In the genomic region with DNA sequence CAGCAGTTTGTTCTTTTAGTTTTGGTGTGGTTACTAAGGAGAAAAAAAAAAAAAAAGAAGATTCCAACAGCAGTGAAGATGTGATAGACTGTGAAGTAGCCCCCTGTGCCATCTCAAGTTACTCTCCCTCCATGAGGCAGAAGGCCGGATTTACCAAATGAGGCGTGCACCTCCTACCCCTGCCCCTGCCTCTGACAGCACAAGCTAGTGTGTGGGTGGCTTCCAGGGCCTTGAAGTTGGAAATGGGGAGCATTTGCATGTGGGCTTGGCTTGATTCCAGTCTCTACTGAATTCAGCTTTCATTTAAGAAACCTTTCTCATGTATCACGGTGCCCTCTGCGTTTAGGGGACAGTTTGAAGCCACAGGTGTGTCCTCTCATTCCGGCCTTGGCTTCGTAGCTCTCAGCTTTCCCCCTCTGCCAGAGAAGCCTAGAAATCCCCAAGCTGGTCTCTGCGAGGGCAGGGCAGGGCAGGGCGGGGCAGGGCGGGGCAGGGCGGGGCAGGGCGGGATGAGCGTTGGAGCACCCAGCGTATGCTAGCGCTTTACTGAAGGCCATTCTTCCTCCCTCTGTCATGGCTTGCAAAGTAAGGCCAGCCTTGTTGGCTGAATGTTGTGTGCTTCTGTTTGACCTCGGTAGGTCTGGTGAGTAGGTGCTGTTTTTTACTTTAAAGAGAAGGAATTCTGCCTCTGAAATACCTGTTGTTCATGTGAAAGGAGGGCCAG, we compare ENCODE assay signal across 9 mouse cellular contexts. TPM values are rescaled to one million over a fixed set of nuclear protein-coding genes. Genes with fewer than 3 reads are reported as not detected.
DNase-seq lines count a peak whose midpoint lies in the region; ATAC-seq and TF ChIP-seq lines count a peak whose summit lies in the region.
"Had no signal": no experiment of that assay in that cellular context is flagged by ENCODE, and none has a peak within 500 bp of the region (broad histone marks: within the 10 kb centered on the region; RNA-seq: fewer than 3 reads in every experiment).

No protein-coding gene starts in this region.

- H3K36me3 ChIP-seq in kidney, embryonic 15.5 days, result no peaks in the 10 kb centered on the region
- H3K36me3 ChIP-seq in MEL (ENCODE audit: control insufficient read depth in 1 of 2, insufficient read depth in 2 of 2, low read length in 2 of 2), result peaks cover 0 to 35% of the 10 kb centered on the region in 2 experiments; a peak in 2 of 4 replicates
- no peaks in the 10 kb centered on the region for H3K36me3 ChIP-seq in embryonic facial prominence, embryonic 14.5 days (ENCODE audit: control insufficient read depth, insufficient read depth, low read length)
- no peaks in the 10 kb centered on the region for H3K36me3 ChIP-seq in liver, embryonic 13.5 days

- TF ChIP-seq CTCF in MEL (IDR thresholded peaks at IDR 0.05 in 2 of 3, conservative IDR thresholded peaks at IDR 0.05 in 1 of 3; ENCODE audit: control insufficient read depth in 1 of 3, insufficient read depth in 1 of 3, low read depth in 2 of 3, low read length in 3 of 3, poor library complexity in 1 of 3, severe bottlenecking in 1 of 3), result no peak
- TF ChIP-seq CTCF in cerebellum, adult 2 months (IDR thresholded peaks at IDR 0.05; ENCODE audit: borderline replicate concordance, insufficient read depth, low read depth, low read length), result no peak

- peak overlapping the region; percentile 39 for H3K4me2 ChIP-seq in kidney, embryonic 15.5 days
- no peak overlapping the region for H3K4me2 ChIP-seq in embryonic facial prominence, embryonic 14.5 days (ENCODE audit: low read depth, low read length)
- H3K4me2 ChIP-seq in liver, embryonic 13.5 days, result peak overlapping the region; percentile 69

- no peaks in the 10 kb centered on the region for H3K9me3 ChIP-seq in kidney, embryonic 15.5 days (replicated peaks)
- H3K9me3 ChIP-seq in MEL (replicated peaks; ENCODE audit: insufficient read depth, low read length), result no peaks in the 10 kb centered on the region
- no peaks in the 10 kb centered on the region for H3K9me3 ChIP-seq in embryonic facial prominence, embryonic 14.5 days (ENCODE audit: control insufficient read depth, low read length)
- no peaks in the 10 kb centered on the region for H3K9me3 ChIP-seq in liver, embryonic 13.5 days (replicated peaks)
- H3K9me3 ChIP-seq: megakaryocyte, embryonic 14.5 days had no signal

- DNase-seq in kidney, adult 8-10 months, result no peak
- peak; percentile 83 for DNase-seq in MEL (ENCODE audit: low read depth, low spot score)
- DNase-seq in embryonic facial prominence, embryonic 14.5 days (ENCODE audit: low spot score), result peak; percentile 82
- DNase-seq in liver, embryonic 13.5 days, result peak; percentile 5
- no peak for DNase-seq in cerebellum, adult 2 months
- DNase-seq in right cerebral cortex, postnatal 4 days, result no peak
- no peak for DNase-seq in heart, adult 8-10 months (ENCODE audit: low spot score)

- 0 out of 4 replicates have a peak, but pooled peaks of 1 of the 2 experiments have one; percentile 15 for TF ChIP-seq POLR2A in MEL (IDR thresholded peaks at IDR 0.05; ENCODE audit: control insufficient read depth in 1 of 2, insufficient read depth in 1 of 2, low read depth in 1 of 2, low read length in 2 of 2, poor library complexity in 1 of 2)
- TF ChIP-seq POLR2A in cerebellum, adult 2 months (IDR thresholded peaks at IDR 0.05; ENCODE audit: borderline replicate concordance, insufficient read depth, low read length), result no peak

- no peak overlapping the region for H3K4me3 ChIP-seq in kidney, embryonic 15.5 days (replicated peaks)
- peak overlapping the region; percentile 52 to 56 for H3K4me3 ChIP-seq in MEL (ENCODE audit: control insufficient read depth in 1 of 2, insufficient read depth in 1 of 2, low read depth in 2 of 2, low read length in 2 of 2)
- H3K4me3 ChIP-seq in embryonic facial prominence, embryonic 14.5 days (ENCODE audit: low read depth, low read length), result no peak overlapping the region
- H3K4me3 ChIP-seq in liver, embryonic 13.5 days (replicated peaks), result peak overlapping the region; percentile 33
- H3K4me3 ChIP-seq in cerebellum, adult 2 months (replicated peaks; ENCODE audit: insufficient read depth, low read depth, low read length), result no peak overlapping the region
- H3K4me3 ChIP-seq: megakaryocyte, embryonic 14.5 days had no signal

- no peaks in the 10 kb centered on the region for H3K27me3 ChIP-seq in kidney, embryonic 15.5 days
- H3K27me3 ChIP-seq in MEL (ENCODE audit: control insufficient read depth in 1 of 2, insufficient read depth in 2 of 2, low read length in 2 of 2), result no peaks in the 10 kb centered on the region
- no peaks in the 10 kb centered on the region for H3K27me3 ChIP-seq in embryonic facial prominence, embryonic 14.5 days (replicated peaks; ENCODE audit: control insufficient read depth, insufficient read depth, low read length)
- H3K27me3 ChIP-seq in liver, embryonic 13.5 days, result no peaks in the 10 kb centered on the region
- H3K27me3 ChIP-seq in cerebellum, adult 2 months (ENCODE audit: control insufficient read depth, insufficient read depth, low read length), result no peaks in the 10 kb centered on the region
- H3K27me3 ChIP-seq: megakaryocyte, embryonic 14.5 days had no signal

- no peak overlapping the region for H3K9ac ChIP-seq in kidney, embryonic 15.5 days
- peak overlapping the region; percentile 66 for H3K9ac ChIP-seq in MEL (ENCODE audit: control insufficient read depth, low read depth, low read length, poor library complexity, severe bottlenecking)
- no peak overlapping the region for H3K9ac ChIP-seq in embryonic facial prominence, embryonic 14.5 days (ENCODE audit: low read depth, low read length)
- H3K9ac ChIP-seq in liver, embryonic 13.5 days, result peak overlapping the region; percentile 46

- peak; percentile 91 for ATAC-seq in kidney, embryonic 15.5 days (replicated peaks; ENCODE audit: low FRiP score)
- ATAC-seq in embryonic facial prominence, embryonic 14.5 days (ENCODE audit: low read depth), result peak; percentile 86
- peak; percentile 94 for ATAC-seq in liver, embryonic 13.5 days (ENCODE audit: low read depth)

- peaks cover 5% of the 10 kb centered on the region; the same call in 1 of the 2 replicates for H3K79me2 ChIP-seq in MEL (ENCODE audit: control insufficient read depth, insufficient read depth, low read length, poor library complexity)

- H3K27ac ChIP-seq in kidney, embryonic 15.5 days, result peak overlapping the region; percentile 73
- H3K27ac ChIP-seq in MEL (ENCODE audit: control insufficient read depth, low read depth, low read length), result peak overlapping the region; percentile 93
- H3K27ac ChIP-seq in embryonic facial prominence, embryonic 14.5 days (replicated peaks; ENCODE audit: low read depth, low read length), result no peak overlapping the region
- peak overlapping the region; percentile 45; the same call in 1 of the 2 replicates for H3K27ac ChIP-seq in liver, embryonic 13.5 days
- H3K27ac ChIP-seq in cerebellum, adult 2 months (ENCODE audit: insufficient read depth, low read length), result no peak overlapping the region

- WGBS in kidney, embryonic 15.5 days, result 17% methylated on average over 15 of the region's 15 CpGs
- WGBS in embryonic facial prominence, embryonic 14.5 days, result 38% methylated on average over 15 of the region's 15 CpGs
- 24% methylated on average over 15 of the region's 15 CpGs for WGBS in liver, embryonic 13.5 days (ENCODE audit: insufficient replicate concordance)
- 63% methylated on average over 15 of the region's 15 CpGs for WGBS in cerebellum, adult 2 months

- no peak for TF ChIP-seq RAD21 in MEL (IDR thresholded peaks at IDR 0.05; ENCODE audit: low read depth, low read length)

- peaks cover 56% of the 10 kb centered on the region for H3K4me1 ChIP-seq in kidney, embryonic 15.5 days
- peaks cover 16 to 38% of the 10 kb centered on the region in 2 experiments for H3K4me1 ChIP-seq in MEL (ENCODE audit: control insufficient read depth in 1 of 2, insufficient read depth in 2 of 2, low read length in 2 of 2)
- peaks cover 12% of the 10 kb centered on the region for H3K4me1 ChIP-seq in embryonic facial prominence, embryonic 14.5 days (ENCODE audit: control insufficient read depth, insufficient read depth, low read length)
- H3K4me1 ChIP-seq in liver, embryonic 13.5 days (replicated peaks), result peaks cover 73% of the 10 kb centered on the region
- H3K4me1 ChIP-seq in cerebellum, adult 2 months (ENCODE audit: control insufficient read depth, insufficient read depth, low read length), result peaks cover 3% of the 10 kb centered on the region; the same call in 1 of the 2 replicates

- no peak for TF ChIP-seq EP300 in MEL (IDR thresholded peaks at IDR 0.05; ENCODE audit: low read depth in 1 of 2, low read length in 2 of 2)

TF ChIP-seq in MEL, 35 proteins besides CTCF, POLR2A, EP300 and RAD21 (continues in another document):
- TF ChIP-seq USF2 (IDR thresholded peaks at IDR 0.05; ENCODE audit: borderline replicate concordance in 1 of 2, insufficient read depth in 1 of 2, low read depth in 1 of 2, low read length in 2 of 2), result no peak
- no peak for TF ChIP-seq ETS1 (IDR thresholded peaks at IDR 0.05; ENCODE audit: low read depth, low read length)
- peak; percentile 32; the same call in 1 of the 2 replicates for TF ChIP-seq ZMIZ1 (IDR thresholded peaks at IDR 0.05; ENCODE audit: low read depth, low read length)
- no peak for TF ChIP-seq MAFK (IDR thresholded peaks at IDR 0.05; ENCODE audit: borderline replicate concordance, low read depth, low read length)
- TF ChIP-seq ZC3H11A (IDR thresholded peaks at IDR 0.05; ENCODE audit: low read depth, low read length), result no peak
- no peak for TF ChIP-seq E2F4 (IDR thresholded peaks at IDR 0.05; ENCODE audit: borderline replicate concordance, low read depth, low read length)
- TF ChIP-seq ELF1 (IDR thresholded peaks at IDR 0.05; ENCODE audit: low read depth, low read length), result no peak
- no peak for TF ChIP-seq HCFC1 (IDR thresholded peaks at IDR 0.05; ENCODE audit: low read depth, low read length)
- no peak; the same call in 1 of the 2 replicates for TF ChIP-seq NELFE (IDR thresholded peaks at IDR 0.05; ENCODE audit: low read depth, low read length)
- no peak for TF ChIP-seq MEF2A (IDR thresholded peaks at IDR 0.05; ENCODE audit: extremely low read depth, insufficient replicate concordance, low read depth, low read length, poor library complexity, severe bottlenecking)
- TF ChIP-seq SIN3A (IDR thresholded peaks at IDR 0.05; ENCODE audit: low read length), result peak; percentile 54; the same call in 1 of the 2 replicates
- peak; percentile 75 for TF ChIP-seq CHD1 (IDR thresholded peaks at IDR 0.05; ENCODE audit: low read depth, low read length)

RNA-seq across cellular contexts. Expression of a gene that starts 21.6 kb away (rescaled TPM):
- 13.8 and 14.1 TPM in 2 replicates for polyA plus RNA-seq in kidney, embryonic 15.5 days (2015; fragmentation: Nextera tagmentation; extraction: Ambion mirVana)
- total RNA-seq in MEL (2012; rRNA removed), result 3.6 and 4.2 TPM in 2 replicates
- polyA plus RNA-seq in MEL (2012; ENCODE audit: insufficient read depth in 1 of 2, insufficient read length in 2 of 2, low read depth in 1 of 2, low replicate concordance in 2 of 2, missing spikeins in 1 of 2), result 1 to 10 TPM in 1 of 2 experiments, not detected in 1; 5.8 TPM
- polyA plus RNA-seq in embryonic facial prominence, embryonic 14.5 days (2014; fragmentation: Nextera tagmentation; extraction: Ambion mirVana), result 8.2 and 11.1 TPM in 2 replicates
- polyA plus RNA-seq in liver, embryonic 13.5 days (2015; fragmentation: Nextera tagmentation; extraction: Ambion mirVana), result 2.5 and 2.9 TPM in 2 replicates
- polyA plus RNA-seq in cerebellum, adult 2 months (2012; rRNA removed), result 10.3 and 12.2 TPM in 2 replicates
- 1 to 10 TPM; 7.1 to 8.2 (median 8.0) TPM for total RNA-seq in heart, adult 8-10 months (2022)

Comparison
In these comparisons a context has a peak if more than half of its experiments do, and no peak if none do; other contexts are left out.
1. H3K27ac ChIP-seq: peak in kidney, embryonic 15.5 days (single experiment), MEL (single experiment) and liver, embryonic 13.5 days (single experiment); none in embryonic facial prominence, embryonic 14.5 days (single experiment) and cerebellum, adult 2 months (single experiment).
2. H3K4me3 ChIP-seq: peak in MEL (2 of 2) and liver, embryonic 13.5 days (single experiment); none in kidney, embryonic 15.5 days (single experiment), embryonic facial prominence, embryonic 14.5 days (single experiment) and cerebellum, adult 2 months (single experiment).
3. H3K9ac ChIP-seq: peak in MEL (single experiment) and liver, embryonic 13.5 days (single experiment); none in kidney, embryonic 15.5 days (single experiment) and embryonic facial prominence, embryonic 14.5 days (single experiment).
4. DNase-seq: peak in MEL (single experiment), embryonic facial prominence, embryonic 14.5 days (single experiment) and liver, embryonic 13.5 days (single experiment); none in kidney, adult 8-10 months (0 of 2), cerebellum, adult 2 months (0 of 2), right cerebral cortex, postnatal 4 days (single experiment) and heart, adult 8-10 months (single experiment).
5. Peak in every context shown above with its lines, with median percentiles within 50 percentile points of each other: ATAC-seq.